Mouse (Mus musculus) C2C12 (cell line): ENCODE results near the gene Mep1a. TPM values are rescaled to one million over a fixed set of nuclear protein-coding genes. Genes with fewer than 3 reads are reported as not detected.
"Not testable (repeated sequence)": the region's sequence is repeated elsewhere in the genome, so short reads cannot be mapped to it uniquely, and the experiment has no call there.

Experiments used
- H3K27me3 ChIP-seq: one replicate; pipeline ENCODE4 v1.6.1; 2011; ENCODE audit not compliant: control insufficient read depth, insufficient read depth, insufficient read length
- H3K36me3 ChIP-seq: one replicate; pipeline ENCODE4 v1.6.1; 2011; ENCODE audit not compliant: control insufficient read depth, insufficient read depth
- H3K4me3 ChIP-seq: one replicate; pipeline ENCODE4 v1.5.1; 2011; ENCODE audit warnings: mild to moderate bottlenecking, control low read depth; ENCODE audit not compliant: poor library complexity, insufficient read depth, severe bottlenecking
- H3K79me2 ChIP-seq: one replicate; pipeline ENCODE4 v1.6.1; 2011; ENCODE audit not compliant: control insufficient read depth, insufficient read depth
- H3K79me3 ChIP-seq: one replicate; pipeline ENCODE4 v1.6.1; 2011; ENCODE audit warnings: low read depth, control low read depth
- H3ac ChIP-seq: one replicate; pipeline ENCODE3; 2011; ENCODE audit warnings: low read depth; ENCODE audit not compliant: control insufficient read depth, insufficient read length
- CEBPB ChIP-seq: IDR thresholded peaks from one replicate; pipeline ENCODE4 v1.6.1; 2011; ENCODE audit warnings: low read depth, mild to moderate bottlenecking, control low read depth, moderate library complexity
- CTCF ChIP-seq: IDR thresholded peaks from one replicate; pipeline ENCODE4 v1.5.1; 2011; ENCODE audit not compliant: control insufficient read depth, insufficient read depth, insufficient read length
- FOSL1 ChIP-seq: IDR thresholded peaks from one replicate; pipeline ENCODE4 v1.8.0; 2011; ENCODE audit warnings: mild to moderate bottlenecking, low read length; ENCODE audit not compliant: poor library complexity, insufficient read depth, severe bottlenecking
- MAX ChIP-seq: IDR thresholded peaks from one replicate; pipeline ENCODE4 v1.6.1; 2011; ENCODE audit warnings: mild to moderate bottlenecking, control low read depth
- MYOD1 ChIP-seq: IDR thresholded peaks from one replicate; pipeline ENCODE4 v1.6.1; 2011; ENCODE audit warnings: low read depth; ENCODE audit not compliant: control insufficient read depth, insufficient read length
- MYOG ChIP-seq: IDR thresholded peaks from one replicate; pipeline ENCODE4 v1.6.1; 2011; ENCODE audit not compliant: control insufficient read depth, insufficient read length; ENCODE audit errors: extremely low read depth
- USF1 ChIP-seq: IDR thresholded peaks from one replicate; pipeline ENCODE4 v1.6.1; 2011; ENCODE audit warnings: low read depth, mild to moderate bottlenecking, control low read depth, moderate library complexity
- long read RNA-seq, 2 experiments: library from polyadenylated mRNA; unstranded; transcript quantifications; one replicate each; pipeline ENCODE4 v2.0.0; 2019 to 2020
- polyA plus RNA-seq: library from polyadenylated mRNA; unstranded; fragments of >200 nt; fragmentation: generic; extraction: Trizol; gene quantifications from one replicate; pipeline ENCODE4 v1.2.1, GENCODE M21; 2012; ENCODE audit warnings: missing spikeins

The Mep1a gene
- polyA plus RNA-seq = not detected
- long read RNA-seq, experiment 1, partial matches to known transcripts = 1 of 1 reads
- long read RNA-seq, experiment 1, other reads (novel, unspliced or antisense) = 0 of 1 reads
- long read RNA-seq, experiment 2 = 0 reads

DNA sequence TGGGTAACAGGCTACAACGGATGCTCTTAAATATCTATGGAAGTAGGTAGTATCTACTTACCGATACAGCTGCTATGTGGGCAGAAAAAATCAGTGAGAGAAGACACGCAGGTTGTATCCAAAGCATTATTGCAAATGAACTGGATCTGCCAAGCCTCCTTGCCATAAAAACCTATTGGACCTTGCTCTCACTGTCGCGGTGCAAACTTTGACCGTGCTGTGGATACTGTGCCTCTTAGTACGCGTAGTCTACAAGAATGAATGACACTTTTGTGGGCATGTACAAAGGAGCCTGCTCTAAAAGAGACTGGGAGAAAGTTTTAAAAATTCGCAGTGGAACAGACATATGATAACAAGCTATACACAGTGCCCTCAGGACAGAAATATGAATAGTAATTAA, at the start of gene Mep1a:
Gene Mep1a (minus strand): TSS at position 221 of the 400 bp plus-strand sequence.
- Histone ChIP-seq H3K27me3 (no peaks in the 10 kb centered on the region), H3K36me3 (no peaks in the 10 kb centered on the region), H3K79me3 (no peaks in the 10 kb centered on the region), H3K4me3 (no peak within 1 kb of the TSS), H3K79me2 (no peaks in the 10 kb centered on the region), H3ac (no peak within 1 kb of the TSS)
- TF ChIP-seq MYOD1 (no peak), MAX (no peak), FOSL1 (no peak), MYOG (no peak), CTCF (no peak), USF1 (no peak), CEBPB (no peak)

GRCm38 (mm10) chr17:43551122-43551630, 48.6 kb upstream of the Mep1a start:
- no peak for TF ChIP-seq MAX
- no peak for TF ChIP-seq MYOG
- H3K79me3 ChIP-seq = no peaks in the 10 kb centered on the region
- H3K36me3 ChIP-seq = no peaks in the 10 kb centered on the region
- H3K79me2 ChIP-seq = no peaks in the 10 kb centered on the region
- no peak overlapping the region for H3K4me3 ChIP-seq
- no peaks in the 10 kb centered on the region for H3K27me3 ChIP-seq
- no peak overlapping the region for H3ac ChIP-seq

GRCm38 (mm10) chr17:43544040-43544439, 41.4 kb upstream of the Mep1a start:
- H3K36me3 ChIP-seq = no peaks in the 10 kb centered on the region
- no peak overlapping the region for H3K4me3 ChIP-seq
- no peak overlapping the region for H3ac ChIP-seq
- H3K27me3 ChIP-seq = no peaks in the 10 kb centered on the region
- H3K79me2 ChIP-seq = no peaks in the 10 kb centered on the region
- no peak for TF ChIP-seq MYOG
- TF ChIP-seq CTCF = no peak
- TF ChIP-seq FOSL1 = no peak
- TF ChIP-seq USF1 = no peak
- no peak for TF ChIP-seq MYOD1
- TF ChIP-seq CEBPB = no peak
- no peak for TF ChIP-seq MAX
- no peaks in the 10 kb centered on the region for H3K79me3 ChIP-seq

DNA sequence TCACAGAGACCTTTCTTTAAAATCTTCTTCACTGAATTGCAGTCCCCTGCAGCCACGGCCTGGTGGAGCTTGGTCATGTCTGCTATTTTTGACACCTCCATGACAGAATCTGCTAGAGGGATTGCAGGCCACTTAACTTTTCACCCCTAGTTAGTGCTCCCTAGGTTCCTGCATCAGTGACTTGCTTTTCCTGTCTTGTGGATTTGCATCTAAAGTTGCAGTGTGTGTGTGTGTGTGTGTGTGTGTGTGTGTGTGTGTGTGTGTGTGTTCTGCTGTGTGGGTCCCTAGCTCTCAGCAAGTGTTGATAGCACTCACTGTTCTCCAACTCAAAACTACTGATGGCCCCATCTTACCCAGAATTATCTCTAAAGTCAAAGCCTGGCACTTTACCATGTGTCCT, 40.9 kb upstream of the Mep1a start, which contains the start of gene Ankrd66:
Gene Ankrd66 (minus strand): TSS at position 101 of the 400 bp plus-strand sequence.
- H3K36me3 ChIP-seq = no peaks in the 10 kb centered on the region
- TF ChIP-seq USF1 (no peak), MYOG (no peak), CEBPB (no peak), MYOD1 (no peak), FOSL1 (no peak), MAX (no peak), CTCF (no peak)
- H3K27me3 ChIP-seq = no peaks in the 10 kb centered on the region
- no peak within 1 kb of the TSS for H3K4me3 ChIP-seq
- H3K79me2 ChIP-seq = no peaks in the 10 kb centered on the region
- H3ac ChIP-seq = no peak within 1 kb of the TSS
- H3K79me3 ChIP-seq = no peaks in the 10 kb centered on the region

DNA sequence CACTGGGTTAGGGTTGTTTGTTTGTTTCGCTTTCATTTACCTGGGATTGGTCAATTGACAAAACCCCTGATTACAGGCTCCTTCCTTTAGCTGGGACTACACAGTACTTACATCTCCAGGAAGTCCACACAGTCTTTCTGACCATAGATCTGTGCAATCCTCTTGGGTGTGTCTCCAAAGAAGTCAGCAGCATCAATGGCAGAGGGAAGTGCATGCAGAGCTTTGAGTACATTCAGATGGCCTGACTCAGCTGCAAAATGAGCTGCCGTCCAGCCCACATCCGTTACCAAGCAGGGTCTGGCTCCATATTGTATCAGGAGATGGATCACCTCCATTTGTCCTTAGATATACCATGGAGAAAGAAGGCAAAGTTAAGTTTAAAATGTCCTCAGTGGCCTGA, 36.2 kb upstream of the Mep1a start:
- no peak overlapping the region for H3ac ChIP-seq
- H3K27me3 ChIP-seq = no peaks in the 10 kb centered on the region
- no peaks in the 10 kb centered on the region for H3K79me3 ChIP-seq
- H3K79me2 ChIP-seq = no peaks in the 10 kb centered on the region
- TF ChIP-seq CEBPB (peak; percentile 3), MYOG (no peak), FOSL1 (no peak), MAX (no peak), CTCF (no peak)
- no peak overlapping the region for H3K4me3 ChIP-seq
- H3K36me3 ChIP-seq = no peaks in the 10 kb centered on the region

- not testable (repeated sequence) for H3K79me2 ChIP-seq, H3ac ChIP-seq, H3K27me3 ChIP-seq, H3K4me3 ChIP-seq, H3K36me3 ChIP-seq, H3K79me3 ChIP-seq
These were observed 34.2 kb upstream of the Mep1a start for GRCm38 (mm10) chr17:43536841-43537240.
